Mouse (Mus musculus) heart, adult 2 months (tissue): ENCODE measurements around the gene Dnah8.

Experiments
- CTCF ChIP-seq: fragments of 200-600 bp; IDR thresholded peaks from 2 replicates; pipeline ENCODE4 v1.8.1; 2022; ENCODE audit warnings: antibody characterized with exemption, mild to moderate bottlenecking, moderate library complexity
- EP300 ChIP-seq: fragments of 200-500 bp; IDR thresholded peaks from 2 replicates; pipeline ENCODE4 v1.6.1; 2011; ENCODE audit warnings: low read depth, low read length, control low read depth; ENCODE audit not compliant: insufficient read depth

GRCm38 (mm10) chr17:30575941-30576773, 48.0 kb upstream of the Dnah8 start, which contains the start of gene Btbd9:
- TF ChIP-seq CTCF (no peak), EP300 (peak; percentile 44; the same call in 1 of the 2 replicates)
